Mouse (Mus musculus) cerebellum, adult 2 months (tissue): ENCODE measurements around the gene Zfp869.

Source experiments
- CTCF ChIP-seq: fragments of 200-500 bp; IDR thresholded peaks from 2 replicates; pipeline ENCODE4 v1.5.1; 2011; ENCODE audit warnings: low read depth, mild to moderate bottlenecking, control low read depth, low read length, moderate library complexity, borderline replicate concordance; ENCODE audit not compliant: insufficient read depth
- POLR2A ChIP-seq: fragments of 200-500 bp; IDR thresholded peaks from 2 replicates; pipeline ENCODE4 v1.6.1; 2011; ENCODE audit warnings: low read length, control low read depth, borderline replicate concordance; ENCODE audit not compliant: insufficient read depth

- TF ChIP-seq CTCF (no peak), POLR2A (no peak)
These were observed 49.2 kb downstream of the Zfp869 start for GRCm38 (mm10) chr8:69661294-69661693.
